Mouse (Mus musculus) embryonic stem cell, embryonic (primary cell): ENCODE results near the gene Ksr2.
"Not testable (repeated sequence)": the region's sequence is repeated elsewhere in the genome, so short reads cannot be mapped to it uniquely, and the experiment has no call there.

Experiments used
- CTCF ChIA-PET, 4 experiments: fragments of 300-600 bp in 2 of 4; fragments of 350-600 bp in 2 of 4; sonication (Branson Sonifier 250); formaldehyde crosslinking; loops; one replicate each; lab custom pipeline; 2022; ENCODE audit warnings: inconsistent platforms in 2 of 4; lab: Charles Lee
- POLR2A ChIA-PET, 4 experiments: fragments of 300-600 bp in 2 of 4; fragments of 350-600 bp in 2 of 4; sonication (Branson Sonifier 250); formaldehyde crosslinking; loops; one replicate each; lab custom pipeline; 2022; ENCODE audit warnings: antibody characterized with exemption in 4 of 4, inconsistent platforms in 1 of 4; lab: Charles Lee

Ksr2 gene

GRCm38 (mm10) chr5:117413507-117414501 is at the start of gene Ksr2:
TSS of gene Ksr2 (plus strand) at chr5:117414000.
- POLR2A ChIA-PET: interaction anchor here in 3 of 4 experiments (0.6 to 4.0 kb wide), 42 partner anchors 11 to 1943 kb away, joined by 3 to 25 read pairs (median 4); partner anchors contain the start of genes Wsb2 (in 3 of the 3) and Pebp1 (in 2 of the 3)
- CTCF ChIA-PET: interaction anchor here in 3 of 4 experiments (0.6 to 3.4 kb wide), 9 partner anchors 32 to 294 kb away, joined by 3 to 15 read pairs (median 3); partner anchors contain the start of gene Taok3 (in 1 of the 3)

DNA sequence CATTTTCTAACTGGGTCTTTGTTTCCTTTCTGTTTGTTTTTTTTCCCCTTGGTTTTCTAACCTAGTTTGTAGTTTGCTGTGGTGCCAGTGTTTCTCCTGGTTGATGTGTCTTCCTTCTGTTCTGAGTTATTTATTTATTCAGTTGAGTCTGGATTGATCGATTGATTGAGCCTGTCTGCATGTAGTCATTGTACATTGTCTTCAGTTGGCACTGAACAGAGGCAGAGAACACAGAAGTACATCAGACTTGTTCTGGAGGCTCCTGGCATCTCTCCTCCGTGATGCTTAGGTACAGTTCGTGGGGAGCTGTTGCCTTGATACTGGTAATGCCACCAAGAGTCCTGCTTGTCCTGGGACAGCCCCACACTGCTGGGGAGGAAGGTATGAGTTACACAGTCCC is 49.0 kb upstream of the Ksr2 start:
- POLR2A ChIA-PET: interaction anchor here in 3 of 4 experiments (0.7 to 12.4 kb wide), 5 partner anchors 7 to 35 kb away, joined by 3 to 154 read pairs (median 21); no protein-coding TSS in a partner anchor
- CTCF ChIA-PET: no interaction called here

DNA sequence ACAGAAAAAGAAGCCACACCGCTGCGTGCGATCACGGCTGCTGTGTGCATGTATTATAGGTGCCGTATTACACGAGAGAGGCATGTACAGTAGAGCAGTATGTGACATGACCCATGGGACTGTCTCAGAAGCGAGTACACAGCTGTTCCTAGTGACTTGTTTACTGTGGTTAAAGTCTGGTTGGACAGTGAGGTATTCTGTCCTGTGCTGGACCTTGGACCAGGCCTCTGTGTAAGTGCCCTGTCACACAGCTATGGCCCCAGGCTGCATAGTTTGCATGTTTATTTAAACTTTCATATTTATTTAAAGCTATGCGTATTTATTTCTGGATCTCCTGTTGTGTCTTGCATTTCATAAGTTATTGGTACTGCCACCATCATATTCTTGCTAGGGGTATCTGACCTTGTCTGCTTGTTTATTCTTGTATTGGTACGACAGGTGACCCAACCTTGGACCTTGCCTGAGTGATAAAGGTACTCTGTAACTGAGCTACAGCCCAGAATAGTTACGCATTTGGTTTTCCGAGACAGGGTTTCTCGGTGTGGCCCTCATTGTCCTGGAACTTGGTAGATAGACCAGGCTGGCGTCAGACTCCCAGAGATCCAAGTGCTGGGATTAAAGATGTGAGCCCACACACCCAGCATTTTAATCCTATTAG is 47.8 kb upstream of the Ksr2 start:
- POLR2A ChIA-PET: interaction anchor here (0.6 to 12.4 kb wide), 19 partner anchors 5 to 79 kb away, joined by 3 to 154 read pairs (median 6); partner anchors contain the start of genes Wsb2 (in 2 of the 4) and Pebp1 (in 1 of the 4)
- CTCF ChIA-PET: interaction anchor here in 1 of 4 experiments (1.9 kb wide), 1 partner anchor 14 kb away, joined by 5 read pairs; no protein-coding TSS in a partner anchor

GRCm38 (mm10) chr5:117367206-117367605 is 46.6 kb upstream of the Ksr2 start:
- POLR2A ChIA-PET: interaction anchor here (0.7 to 12.1 kb wide), 18 partner anchors 7 to 381 kb away, joined by 3 to 154 read pairs (median 8); partner anchors contain the start of genes Wsb2 (in 2 of the 4), Pebp1 (in 1 of the 4) and Rfc5 (in 1 of the 4)

GRCm38 (mm10) chr5:117370592-117370991 is 43.2 kb upstream of the Ksr2 start:
- ChIA-PET POLR2A (interaction anchor here (0.6 to 12.1 kb wide), 15 partner anchors 10 to 57 kb away, joined by 3 to 154 read pairs (median 7); partner anchors contain the start of gene Wsb2 (in 3 of the 4)), CTCF (interaction anchor here in 2 of 4 experiments (0.6 to 1.2 kb wide), 3 partner anchors 11 to 63 kb away, joined by 3 read pairs; no protein-coding TSS in a partner anchor)

More at GRCm38 (mm10) chr5:117367206-117367605, 46.6 kb upstream of the Ksr2 start:
- CTCF ChIA-PET: interaction anchor here in 2 of 4 experiments (0.6 to 1.9 kb wide), 3 partner anchors 9 to 130 kb away, joined by 3 to 5 read pairs (median 3); no protein-coding TSS in a partner anchor

DNA sequence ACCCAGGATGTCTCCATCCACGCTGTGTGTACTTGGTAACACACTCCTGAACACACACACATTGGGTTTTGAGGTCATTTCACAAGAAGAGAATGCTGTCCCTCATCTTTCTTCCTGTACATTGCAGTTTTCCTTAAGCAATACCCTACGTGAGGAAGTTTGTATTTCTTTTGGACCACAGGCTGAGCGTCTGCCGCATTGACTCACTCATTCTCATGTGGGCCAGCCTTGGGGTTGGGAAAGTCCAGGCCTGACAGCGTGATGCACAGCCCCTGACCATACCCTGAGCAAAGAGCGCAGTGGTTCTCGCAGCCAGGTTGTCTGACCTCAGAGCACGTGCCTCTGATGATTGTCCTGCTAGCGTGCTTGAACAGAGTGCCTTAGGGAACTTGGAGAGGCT is 40.4 kb upstream of the Ksr2 start:
- ChIA-PET CTCF (interaction anchor here in 2 of 4 experiments (0.5 to 0.8 kb wide), 3 partner anchors 18 to 66 kb away, joined by 3 to 5 read pairs (median 5); no protein-coding TSS in a partner anchor), POLR2A (interaction anchor here in 3 of 4 experiments (0.7 to 12.1 kb wide), 11 partner anchors 8 to 26 kb away, joined by 3 to 154 read pairs (median 8); partner anchors contain the start of gene Wsb2 (in 2 of the 3))

DNA sequence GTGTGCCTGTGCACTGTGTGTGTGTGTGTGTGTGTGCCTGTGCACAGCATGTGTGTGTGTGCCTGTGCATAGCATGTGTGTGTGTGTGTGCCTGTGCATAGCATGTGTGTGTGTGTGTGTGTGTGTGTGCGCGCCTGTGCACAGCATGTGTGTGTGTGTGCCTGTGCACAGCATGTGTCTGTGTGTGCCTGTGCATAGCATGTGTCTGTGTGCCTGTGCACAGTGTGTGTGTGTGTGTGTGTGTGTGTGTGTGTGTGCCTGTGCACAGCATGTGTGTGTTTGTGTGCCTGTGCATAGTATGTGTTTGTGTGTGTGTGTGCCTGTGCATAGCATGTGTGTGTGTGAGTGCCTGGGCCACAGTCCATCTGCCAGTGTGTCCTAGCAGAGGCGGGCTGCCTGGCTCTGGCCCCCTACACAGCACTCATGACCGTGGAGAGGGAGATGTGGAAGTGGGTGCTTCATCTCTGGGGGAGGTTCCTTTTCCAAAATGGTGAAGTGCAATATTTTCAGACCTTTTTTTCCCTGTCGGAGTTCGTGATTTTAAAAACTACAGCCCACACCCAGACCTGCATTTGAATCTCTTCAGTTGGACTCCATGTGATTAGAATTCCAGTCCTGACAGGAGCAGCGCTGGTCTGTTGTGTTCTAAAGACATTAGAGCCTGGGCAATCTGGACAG is 39.3 kb upstream of the Ksr2 start:
- ChIA-PET POLR2A (interaction anchor here in 3 of 4 experiments (0.8 to 12.1 kb wide), 12 partner anchors 7 to 28 kb away, joined by 3 to 154 read pairs (median 12); partner anchors contain the start of gene Wsb2 (in 1 of the 3)), CTCF (no interaction called here)

DNA sequence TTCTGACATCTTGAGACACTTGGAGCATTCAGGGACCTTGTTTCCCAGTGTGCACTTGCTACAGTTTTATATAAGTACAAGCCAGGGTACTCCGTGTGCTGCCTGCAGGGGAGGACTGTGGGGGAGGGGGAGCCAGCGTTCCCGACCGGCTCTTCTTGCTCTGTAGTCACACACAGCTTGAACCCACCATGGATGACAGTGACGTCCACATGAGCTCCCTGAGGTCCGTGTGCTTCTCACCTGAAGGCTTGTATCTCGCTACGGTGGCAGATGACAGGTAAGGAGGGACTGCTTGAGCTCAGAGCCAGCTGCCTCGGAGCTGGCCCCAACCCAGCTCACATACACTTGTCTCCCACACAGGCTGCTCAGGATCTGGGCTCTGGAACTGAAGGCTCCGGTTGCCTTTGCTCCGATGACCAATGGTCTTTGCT is 37.5 kb upstream of the Ksr2 start:
- CTCF ChIA-PET: interaction anchor here in 3 of 4 experiments (0.5 to 1.5 kb wide), 6 partner anchors 10 to 32 kb away, joined by 3 to 7 read pairs (median 5); partner anchors contain the start of gene Rfc5 (in 1 of the 3)
- POLR2A ChIA-PET: interaction anchor here (0.6 to 12.1 kb wide), 26 partner anchors 9 to 85 kb away, joined by 3 to 154 read pairs (median 5); partner anchors contain the start of genes Wsb2 (in 2 of the 4) and Rfc5 (in 1 of the 4)

DNA sequence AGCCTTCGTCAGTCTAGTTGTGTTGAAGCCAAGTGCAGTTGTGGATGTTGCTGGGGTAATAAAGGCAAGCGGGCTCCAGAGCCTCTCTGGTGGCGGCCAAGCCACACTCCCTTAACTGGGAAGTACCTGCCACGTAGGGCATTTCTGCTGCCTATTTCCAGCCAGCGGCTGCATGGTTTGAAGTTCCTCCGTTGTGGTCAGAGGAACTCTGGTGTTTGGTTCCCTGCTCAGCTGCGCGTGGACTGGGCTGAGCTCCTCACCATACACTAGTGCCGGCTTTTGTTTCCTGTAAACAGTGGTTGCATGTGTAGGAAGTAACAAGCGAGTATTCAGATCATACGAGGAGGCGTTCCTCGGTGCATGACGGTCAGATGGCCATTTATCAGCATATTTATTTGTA is 36.1 kb upstream of the Ksr2 start:
- POLR2A ChIA-PET: interaction anchor here in 3 of 4 experiments (1.0 to 12.1 kb wide), 11 partner anchors 9 to 86 kb away, joined by 3 to 154 read pairs (median 4); partner anchors contain the start of gene Wsb2 (in 1 of the 3)
- CTCF ChIA-PET: not testable (repeated sequence)

DNA sequence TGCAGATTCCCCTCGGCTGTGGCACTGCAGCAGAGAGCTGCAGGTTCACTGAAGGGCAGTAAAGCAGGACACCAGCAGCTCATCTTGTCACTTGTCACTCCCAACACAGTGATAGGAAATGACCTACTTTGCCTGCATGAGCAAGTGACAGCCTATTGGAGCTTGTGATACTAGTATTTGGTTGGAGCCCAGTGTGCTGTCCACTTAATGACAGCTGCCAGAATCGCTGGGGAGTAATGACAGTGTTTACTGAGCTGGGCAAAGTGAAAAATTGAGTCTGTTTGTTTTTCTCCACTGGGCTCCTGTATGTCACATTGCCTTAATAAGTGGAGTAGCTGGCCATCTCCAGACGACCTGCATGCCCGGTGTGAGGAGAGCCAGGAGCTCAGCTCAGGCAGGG is 33.6 kb upstream of the Ksr2 start:
- POLR2A ChIA-PET: interaction anchor here (0.7 to 14.6 kb wide), 37 partner anchors 9 to 106 kb away, joined by 3 to 251 read pairs (median 8); partner anchors contain the start of genes Wsb2 (in 3 of the 4) and Ksr2 (in 1 of the 4)
- CTCF ChIA-PET: interaction anchor here in 1 of 4 experiments (0.6 to 3.5 kb wide), 7 partner anchors 13 to 786 kb away, joined by 3 to 23 read pairs (median 5); no protein-coding TSS in a partner anchor

DNA sequence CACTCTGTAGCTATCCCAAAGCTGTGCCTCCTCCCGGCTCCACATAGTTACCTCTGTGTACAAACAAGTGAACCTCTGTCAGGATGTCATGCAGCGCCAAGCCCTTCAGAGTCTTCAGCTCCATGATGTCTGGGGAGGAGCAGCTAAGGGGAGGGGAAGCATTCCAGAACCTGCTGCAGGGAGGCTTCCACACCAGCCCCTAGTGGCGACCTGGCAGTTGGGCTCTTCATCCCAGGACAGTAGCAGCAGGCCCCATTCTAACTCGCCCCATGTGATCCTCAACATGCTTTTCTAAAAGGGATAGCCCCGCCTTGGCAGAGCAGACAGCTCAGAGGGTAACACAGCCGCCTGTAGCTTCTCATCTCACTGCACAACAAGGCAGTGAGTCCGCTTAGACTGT is 32.0 kb upstream of the Ksr2 start:
- CTCF ChIA-PET: interaction anchor here (0.5 to 3.5 kb wide), 11 partner anchors 11 to 92 kb away, joined by 3 to 23 read pairs (median 4); partner anchors contain the start of gene Ksr2 (in 1 of the 4)

GRCm38 (mm10) chr5:117383198-117383597 is 30.6 kb upstream of the Ksr2 start:
- ChIA-PET POLR2A (interaction anchor here (0.7 to 14.6 kb wide), 25 partner anchors 9 to 120 kb away, joined by 3 to 251 read pairs (median 6); partner anchors contain the start of genes Wsb2 (in 2 of the 4) and Pebp1 (in 1 of the 4)), CTCF (interaction anchor here in 2 of 4 experiments (1.3 to 3.5 kb wide), 3 partner anchors 25 to 76 kb away, joined by 4 to 23 read pairs (median 15); no protein-coding TSS in a partner anchor)

More for the DNA sequence above, 32.0 kb upstream of the Ksr2 start:
- POLR2A ChIA-PET: interaction anchor here (0.6 to 14.6 kb wide), 47 partner anchors 8 to 1729 kb away, joined by 3 to 251 read pairs (median 7); partner anchors contain the start of genes Wsb2 (in 2 of the 4), Ksr2 (in 1 of the 4) and Pebp1 (in 1 of the 4)

- CTCF ChIA-PET: interaction anchor here (0.6 to 1.6 kb wide), 6 partner anchors 13 to 464 kb away, joined by 3 to 14 read pairs (median 4); no protein-coding TSS in a partner anchor
- POLR2A ChIA-PET: interaction anchor here in 2 of 4 experiments (0.6 to 14.6 kb wide), 14 partner anchors 7 to 1381 kb away, joined by 3 to 251 read pairs (median 4); partner anchors contain the start of gene Pebp1 (in 1 of the 2)
Measured at GRCm38 (mm10) chr5:117388296-117388751, 25.5 kb upstream of the Ksr2 start.

DNA sequence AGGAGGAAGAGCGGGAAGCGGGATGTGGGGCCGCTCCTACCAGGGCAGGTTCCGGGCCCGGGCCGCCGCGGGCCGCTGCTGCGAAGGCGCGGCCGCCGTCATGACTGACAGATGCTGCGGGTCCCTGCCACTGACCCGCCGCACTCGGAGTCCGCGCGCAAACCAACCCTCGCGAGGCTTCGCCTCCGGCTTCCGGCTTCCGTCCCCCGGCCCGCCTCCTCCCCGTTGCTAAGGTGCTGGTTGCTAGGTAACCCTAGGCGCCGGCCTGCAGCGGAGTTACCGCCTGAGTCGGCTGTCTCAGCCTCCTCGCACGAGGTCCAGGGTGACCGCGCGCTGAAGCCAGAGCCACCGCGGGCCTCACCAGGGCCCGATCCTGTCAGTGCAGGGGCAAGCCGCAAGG is 24.9 kb upstream of the Ksr2 start, which contains the start of gene Rfc5:
TSS of gene Rfc5 (minus strand) at position 171 of the 400 bp plus-strand sequence.
- ChIA-PET POLR2A (interaction anchor here in 2 of 4 experiments (0.6 to 14.6 kb wide), 14 partner anchors 7 to 102 kb away, joined by 3 to 251 read pairs (median 5); partner anchors contain the start of gene Pebp1 (in 1 of the 2)), CTCF (interaction anchor here in 2 of 4 experiments (1.0 to 1.6 kb wide), 3 partner anchors 13 to 54 kb away, joined by 3 to 4 read pairs (median 3); no protein-coding TSS in a partner anchor)

DNA sequence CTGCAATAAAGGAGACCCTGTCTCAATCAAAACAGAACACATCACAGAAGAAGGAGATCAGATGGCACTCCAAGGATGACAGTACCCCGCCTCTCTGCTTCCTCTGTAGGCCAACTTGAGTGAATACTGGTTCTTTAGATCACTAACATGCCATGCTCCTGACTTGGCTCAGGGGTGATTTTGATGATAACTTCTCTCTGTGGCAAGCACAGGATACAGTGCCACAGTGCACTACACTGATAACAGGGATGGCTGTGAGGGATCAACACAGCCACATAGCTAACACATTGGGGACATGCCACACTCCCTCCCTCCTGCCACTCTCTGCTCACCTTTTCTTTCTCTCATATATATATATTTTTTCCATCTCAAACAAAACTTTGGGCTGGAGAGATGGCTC is 22.9 kb upstream of the Ksr2 start:
- ChIA-PET POLR2A (interaction anchor here in 2 of 4 experiments (0.9 to 14.6 kb wide), 9 partner anchors 8 to 77 kb away, joined by 3 to 251 read pairs (median 5); partner anchors contain the start of gene Wsb2 (in 1 of the 2)), CTCF (interaction anchor here in 2 of 4 experiments (0.6 to 1.1 kb wide), 3 partner anchors 17 to 43 kb away, joined by 3 to 4 read pairs (median 3); no protein-coding TSS in a partner anchor)
